In genomic region chr12:102878901-102879300, GRCm38 (mm10) we compare ENCODE assay signal across 7 mouse cellular contexts. TPM values are rescaled to one million over a fixed set of nuclear protein-coding genes. Genes with fewer than 3 reads are reported as not detected.
DNase-seq lines count a peak whose midpoint lies in the region; ATAC-seq and TF ChIP-seq lines count a peak whose summit lies in the region.

No protein-coding gene starts in this region.

- no peak for TF ChIP-seq POLR2A in thymus, adult 2 months (IDR thresholded peaks at IDR 0.05; ENCODE audit: control insufficient read depth, extremely low read depth, insufficient read depth, low read length, poor library complexity)

- peak overlapping the region; percentile 58 for H3K4me2 ChIP-seq in forebrain, embryonic 12.5 days
- H3K4me2 ChIP-seq in intestine, embryonic 15.5 days (replicated peaks) = peak overlapping the region; percentile 72

- H3K36me3 ChIP-seq in thymus, adult 2 months (ENCODE audit: control insufficient read depth, insufficient read depth, low read length) = no peaks in the 10 kb centered on the region
- no peaks in the 10 kb centered on the region for H3K36me3 ChIP-seq in forebrain, embryonic 12.5 days (replicated peaks)
- no peaks in the 10 kb centered on the region for H3K36me3 ChIP-seq in intestine, embryonic 15.5 days

- WGBS in thymus, adult 2 months = 46% methylated on average over 7 of the region's 7 CpGs
- 37% methylated on average over 7 of the region's 7 CpGs for WGBS in forebrain, embryonic 12.5 days
- WGBS in intestine, embryonic 15.5 days = 17% methylated on average over 7 of the region's 7 CpGs

- no peak for DNase-seq in thymus, adult 2 months
- DNase-seq in thymus, postnatal 14 days = no peak
- DNase-seq in lung, postnatal 25 days (ENCODE audit: low spot score) = peak; percentile 1
- DNase-seq in thymus, postnatal 36 days = no peak

- ATAC-seq in forebrain, embryonic 12.5 days (ENCODE audit: low FRiP score) = no peak
- ATAC-seq in intestine, embryonic 15.5 days = no peak
- ATAC-seq in erythroid progenitor cell, adult 5-6 weeks (replicated peaks; ENCODE audit: low FRiP score, poor library complexity, severe bottlenecking) = no peak

- H3K9ac ChIP-seq in forebrain, embryonic 12.5 days = peak overlapping the region; percentile 94; the same call in 1 of the 2 replicates
- peak overlapping the region; percentile 53; the same call in 1 of the 2 replicates for H3K9ac ChIP-seq in intestine, embryonic 15.5 days

- no peaks in the 10 kb centered on the region for H3K27me3 ChIP-seq in thymus, adult 2 months (ENCODE audit: control insufficient read depth, insufficient read depth, low read length)
- no peaks in the 10 kb centered on the region for H3K27me3 ChIP-seq in forebrain, embryonic 12.5 days
- no peaks in the 10 kb centered on the region for H3K27me3 ChIP-seq in intestine, embryonic 15.5 days (replicated peaks)

- H3K27ac ChIP-seq in thymus, adult 2 months (ENCODE audit: control insufficient read depth, insufficient read depth, low read length) = no peak overlapping the region
- peak overlapping the region; percentile 96; the same call in 1 of the 2 replicates for H3K27ac ChIP-seq in forebrain, embryonic 12.5 days
- H3K27ac ChIP-seq in intestine, embryonic 15.5 days = no peak overlapping the region

- peak overlapping the region; percentile 70; the same call in 1 of the 2 replicates for H3K4me3 ChIP-seq in thymus, adult 2 months (ENCODE audit: control insufficient read depth, insufficient read depth, low read length)
- peak overlapping the region; percentile 96 for H3K4me3 ChIP-seq in forebrain, embryonic 12.5 days (replicated peaks)
- H3K4me3 ChIP-seq in intestine, embryonic 15.5 days (replicated peaks) = peak overlapping the region; percentile 96

- H3K4me1 ChIP-seq in thymus, adult 2 months (replicated peaks; ENCODE audit: control insufficient read depth, insufficient read depth, low read length) = peaks cover 6% of the 10 kb centered on the region
- peaks cover 18% of the 10 kb centered on the region for H3K4me1 ChIP-seq in forebrain, embryonic 12.5 days
- H3K4me1 ChIP-seq in intestine, embryonic 15.5 days (replicated peaks) = peaks cover 7% of the 10 kb centered on the region

- H3K9me3 ChIP-seq in forebrain, embryonic 12.5 days = no peaks in the 10 kb centered on the region
- H3K9me3 ChIP-seq in intestine, embryonic 15.5 days = no peaks in the 10 kb centered on the region

- no peak for TF ChIP-seq CTCF in thymus, adult 2 months (IDR thresholded peaks at IDR 0.05; ENCODE audit: borderline replicate concordance, control insufficient read depth, extremely low read depth, insufficient read depth, low read length, poor library complexity)

RNA-seq across cellular contexts. Expression of gene Btbd7, which starts 0.6 kb away (rescaled TPM):
- 22.1 and 23.8 TPM in 2 replicates for polyA plus RNA-seq in thymus, adult 2 months (2012; rRNA removed)
- polyA plus RNA-seq in forebrain, embryonic 12.5 days (2016; fragmentation: Nextera tagmentation; extraction: Ambion mirVana) = 29.1 and 29.6 TPM in 2 replicates
- polyA plus RNA-seq in intestine, embryonic 15.5 days (2015; fragmentation: Nextera tagmentation; extraction: Ambion mirVana) = 15.0 and 15.9 TPM in 2 replicates
- 37.8 and 41.5 TPM in 2 replicates for total RNA-seq in erythroid progenitor cell, adult 5-6 weeks (2015; ENCODE audit: low replicate concordance)
- total RNA-seq in erythroid progenitor cell, adult 5-6 weeks (2017; ENCODE audit: low replicate concordance) = 42.5 and 43.9 TPM in 2 replicates

RNA-seq across cellular contexts. Expression of gene Cox8c, which starts 20.2 kb away (rescaled TPM):
- not detected in 2 replicates for polyA plus RNA-seq in thymus, adult 2 months (2012; rRNA removed)
- not detected in 2 replicates for polyA plus RNA-seq in forebrain, embryonic 12.5 days (2016; fragmentation: Nextera tagmentation; extraction: Ambion mirVana)
- not detected in 2 replicates for polyA plus RNA-seq in intestine, embryonic 15.5 days (2015; fragmentation: Nextera tagmentation; extraction: Ambion mirVana)
- not detected in 2 replicates for total RNA-seq in erythroid progenitor cell, adult 5-6 weeks (2015; ENCODE audit: low replicate concordance)
- not detected in 2 replicates for total RNA-seq in erythroid progenitor cell, adult 5-6 weeks (2017; ENCODE audit: low replicate concordance)
